Mouse (Mus musculus) neural tube, embryonic 11.5 days (tissue): ENCODE results near the gene Elane. TPM values are rescaled to one million over a fixed set of nuclear protein-coding genes. Genes with fewer than 3 reads are reported as not detected.
A peak's percentile ranks its signal among the peaks of the same experiment; 100 is the strongest.

Experiments used
- ATAC-seq: fragments of 200-750 bp; cut with Nextera tagmentation; 2 replicates; pipeline ENCODE4 v1.8.0; 2017; ENCODE audit warnings: moderate number of reproducible peaks, mild to moderate bottlenecking, moderate TSS enrichment, moderate library complexity; ENCODE audit not compliant: insufficient read depth, low FRiP score, low TSS enrichment
- DNase-seq: peaks from one replicate; pipeline ENCODE4 v3.0.0-alpha.2; 2015; ENCODE audit warnings: low spot score
- H3K27ac ChIP-seq: fragments of 300-500 bp; sonication (generic); 2 replicates; pipeline ENCODE4 v1.5.1; 2014; ENCODE audit warnings: low read depth, mild to moderate bottlenecking, low read length
- H3K27me3 ChIP-seq: fragments of 300-500 bp; sonication (generic); 2 replicates; pipeline ENCODE4 v1.6.1; 2014; ENCODE audit warnings: mild to moderate bottlenecking, low read length, mixed read lengths; ENCODE audit not compliant: control insufficient read depth, insufficient read depth
- H3K36me3 ChIP-seq: fragments of 300-500 bp; sonication (generic); 2 replicates; pipeline ENCODE4 v1.6.1; 2014; ENCODE audit warnings: mild to moderate bottlenecking, low read length, moderate library complexity, mixed read lengths; ENCODE audit not compliant: control insufficient read depth, insufficient read depth
- H3K4me1 ChIP-seq: fragments of 300-500 bp; sonication (generic); 2 replicates; pipeline ENCODE4 v1.6.1; 2014; ENCODE audit warnings: low read length, mixed read lengths; ENCODE audit not compliant: control insufficient read depth, insufficient read depth
- H3K4me2 ChIP-seq: fragments of 300-500 bp; sonication (generic); 2 replicates; pipeline ENCODE4 v1.6.1; 2014; ENCODE audit warnings: low read depth, mild to moderate bottlenecking, moderate library complexity
- H3K4me3 ChIP-seq: fragments of 300-500 bp; sonication (generic); 2 replicates; pipeline ENCODE4 v1.5.1; 2014; ENCODE audit warnings: low read depth, low read length
- H3K9ac ChIP-seq: fragments of 300-500 bp; sonication (generic); 2 replicates; pipeline ENCODE4 v1.6.1; 2014; ENCODE audit warnings: mild to moderate bottlenecking, low read length
- H3K9me3 ChIP-seq: fragments of 300-500 bp; sonication (generic); 2 replicates; pipeline ENCODE4 v1.6.1; 2016; ENCODE audit warnings: low read length; ENCODE audit not compliant: control insufficient read depth
- WGBS: fragments of 180-500 bp; shearing (Covaris S2); extraction: QIAGEN DNeasy Blood & Tissue Kit; methylation state at CpG from one replicate; pipeline ENCODE4 v1.1.7; 2014; 5-methylcytosine and 5-hydroxymethylcytosine counted together
- polyA plus RNA-seq: library from polyadenylated mRNA; unstranded; fragments of >200 nt; fragmentation: Nextera tagmentation; extraction: Ambion mirVana; gene quantifications from 2 replicates; pipeline ENCODE4 v1.2.1, GENCODE M21; 2014

The Elane gene
- polyA plus RNA-seq, 1 experiment from 2014 or later = not detected

GRCm38 (mm10) chr10:79896814-79897213, 10.8 kb downstream of the Elane start:
- DNase-seq (no peak), ATAC-seq (no peak)
- WGBS = 84% methylated on average over 13 of the region's 13 CpGs
- Histone ChIP-seq H3K36me3 (peaks cover 8% of the 10 kb centered on the region), H3K27me3 (0 out of 2 replicates have a peak, but pooled peaks cover 2% of the 10 kb centered on the region), H3K27ac (no peak overlapping the region), H3K9me3 (no peaks in the 10 kb centered on the region), H3K4me3 (no peak overlapping the region), H3K4me1 (peaks cover 4% of the 10 kb centered on the region; the same call in 1 of the 2 replicates), H3K9ac (no peak overlapping the region), H3K4me2 (no peak overlapping the region)

GRCm38 (mm10) chr10:79897316-79898245, 11.5 kb downstream of the Elane start:
- H3K4me1 ChIP-seq = peaks cover 4% of the 10 kb centered on the region; the same call in 1 of the 2 replicates
- DNase-seq (no peak), ATAC-seq (no peak)
- no peak overlapping the region for H3K9ac ChIP-seq
- H3K27me3 ChIP-seq = 0 out of 2 replicates have a peak, but pooled peaks cover 2% of the 10 kb centered on the region
- no peak overlapping the region for H3K4me3 ChIP-seq
- no peaks in the 10 kb centered on the region for H3K9me3 ChIP-seq
- H3K36me3 ChIP-seq = peaks cover 8% of the 10 kb centered on the region
- H3K4me2 ChIP-seq = no peak overlapping the region
- 50% methylated on average over 20 of the region's 20 CpGs for WGBS
- H3K27ac ChIP-seq = no peak overlapping the region

DNA sequence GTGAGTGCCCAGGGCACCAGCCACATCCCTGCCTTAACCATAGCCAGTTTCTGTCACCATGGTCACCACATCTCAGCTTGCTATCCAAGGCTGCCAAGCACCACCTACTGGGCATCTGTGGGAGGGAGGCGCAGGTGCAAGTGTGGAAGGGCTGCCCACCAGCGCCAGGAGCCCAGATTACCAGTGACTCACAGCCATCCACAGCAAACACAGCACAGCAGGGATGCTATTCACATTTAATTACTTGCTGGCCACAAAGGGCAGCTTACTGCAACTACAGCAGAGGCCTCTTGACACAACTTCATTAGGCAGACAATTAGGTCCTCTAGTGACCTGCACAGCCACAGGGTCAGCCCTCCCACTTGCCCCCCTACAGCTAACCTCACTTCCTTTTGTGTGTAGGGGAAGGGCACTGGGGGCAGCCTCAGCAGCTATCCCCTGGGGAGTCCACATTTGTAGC, 14.9 kb downstream of the Elane start:
- no peak overlapping the region for H3K9ac ChIP-seq
- DNase-seq = peak; percentile 49
- peaks cover 13% of the 10 kb centered on the region for H3K36me3 ChIP-seq

GRCm38 (mm10) chr10:79906712-79907111, 20.7 kb downstream of the Elane start:
- no peaks in the 10 kb centered on the region for H3K9me3 ChIP-seq
- no peak for DNase-seq
- H3K9ac ChIP-seq = no peak overlapping the region
- H3K4me3 ChIP-seq = no peak overlapping the region
- H3K27me3 ChIP-seq = no peaks in the 10 kb centered on the region
- no peak overlapping the region for H3K27ac ChIP-seq
- no peak for ATAC-seq
- H3K4me2 ChIP-seq = no peak overlapping the region
- 94% methylated on average over 9 of the region's 9 CpGs for WGBS
- peaks cover 13% of the 10 kb centered on the region for H3K36me3 ChIP-seq
- no peaks in the 10 kb centered on the region for H3K4me1 ChIP-seq

More for the DNA sequence above, 14.9 kb downstream of the Elane start:
- Histone ChIP-seq H3K4me1 (peaks cover 4% of the 10 kb centered on the region; the same call in 1 of the 2 replicates), H3K4me2 (no peak overlapping the region), H3K9me3 (no peaks in the 10 kb centered on the region), H3K27me3 (0 out of 2 replicates have a peak, but pooled peaks cover 2% of the 10 kb centered on the region), H3K4me3 (no peak overlapping the region), H3K27ac (peak overlapping the region; percentile 54; the same call in 1 of the 2 replicates)
- WGBS = 17% methylated on average over 2 of the region's 2 CpGs
- peak; percentile 27; the same call in 1 of the 2 replicates for ATAC-seq

DNA sequence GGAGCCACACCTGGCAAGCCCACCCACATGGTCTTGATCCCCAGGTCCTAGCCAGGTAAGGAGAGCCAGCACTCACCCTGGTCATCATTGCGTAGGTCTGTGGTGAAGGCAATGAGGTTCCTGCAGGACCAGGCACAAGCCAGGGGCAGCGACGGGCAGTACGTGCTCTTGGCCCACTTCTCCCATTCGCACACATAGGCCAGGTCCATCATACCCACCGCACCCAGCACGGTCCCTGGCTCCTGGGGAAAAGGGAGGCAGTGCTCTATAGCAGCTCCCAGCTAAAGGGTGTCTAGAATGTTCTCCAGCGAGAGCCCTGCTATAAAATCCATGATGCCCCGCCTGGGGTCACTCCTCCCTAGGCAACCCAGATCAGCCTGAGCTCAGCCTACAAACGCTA, 21.4 kb downstream of the Elane start:
- H3K4me2 ChIP-seq = no peak overlapping the region
- H3K9ac ChIP-seq = no peak overlapping the region
- no peaks in the 10 kb centered on the region for H3K27me3 ChIP-seq
- H3K36me3 ChIP-seq = peaks cover 16% of the 10 kb centered on the region
- H3K27ac ChIP-seq = no peak overlapping the region
- no peaks in the 10 kb centered on the region for H3K4me1 ChIP-seq
- H3K9me3 ChIP-seq = no peaks in the 10 kb centered on the region
- H3K4me3 ChIP-seq = no peak overlapping the region
- WGBS = 94% methylated on average over 10 of the region's 10 CpGs
- DNase-seq (no peak), ATAC-seq (no peak)

DNA sequence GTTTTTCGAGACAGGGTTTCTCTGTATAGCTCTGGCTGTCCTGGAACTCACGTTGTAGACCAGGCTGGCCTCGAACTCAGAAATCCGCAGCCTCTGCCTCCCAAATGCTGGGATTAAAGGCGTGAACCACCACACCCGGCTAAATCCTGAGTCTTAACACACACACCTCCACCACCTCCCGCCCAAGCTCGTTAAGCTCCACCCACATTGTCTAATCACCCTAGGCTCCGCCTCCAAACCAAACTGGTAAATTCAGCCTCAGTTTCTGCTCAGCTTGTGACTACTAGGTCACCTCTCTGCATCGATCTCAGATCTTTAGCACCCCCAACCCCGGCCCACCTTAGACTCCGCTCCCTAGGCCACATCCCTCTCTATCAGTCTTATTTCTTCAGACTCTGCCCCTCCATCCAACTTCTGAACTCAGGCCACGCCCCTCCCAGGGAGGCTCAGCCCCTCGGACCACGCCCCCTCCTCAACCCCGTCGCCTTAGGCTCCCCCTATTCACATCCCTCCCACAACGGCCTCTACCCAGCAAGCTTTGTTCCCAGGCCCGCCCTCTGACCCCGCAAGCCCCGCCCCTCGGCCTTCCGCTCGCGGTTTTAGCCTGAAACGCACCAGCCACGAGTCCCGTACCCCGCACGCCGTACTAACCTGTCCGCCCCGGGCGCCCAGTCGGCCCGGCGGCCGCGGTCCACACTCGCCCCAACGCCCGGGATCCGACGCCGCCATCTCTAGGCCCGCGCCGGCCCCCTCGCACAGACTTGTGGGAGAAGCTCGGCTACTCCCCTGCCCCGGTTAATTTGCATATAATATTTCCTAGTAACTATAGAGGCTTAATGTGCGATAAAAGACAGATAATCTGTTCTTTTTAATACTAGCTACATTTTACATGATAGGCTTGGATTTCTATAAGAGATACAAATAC, 22.4 kb downstream of the Elane start, which contains the start of gene Med16:
Med16 (minus strand) TSS at position 757 of the 925 bp plus-strand sequence.
- ATAC-seq (peak; percentile 92), DNase-seq (peak; percentile 97)
- H3K9ac ChIP-seq = peak within 1 kb of the TSS; percentile 95
- peak within 1 kb of the TSS; percentile 34 for H3K4me2 ChIP-seq
- H3K4me1 ChIP-seq = no peaks in the 10 kb centered on the region
- H3K27me3 ChIP-seq = no peaks in the 10 kb centered on the region
- peak within 1 kb of the TSS; percentile 91 for H3K27ac ChIP-seq
- no peaks in the 10 kb centered on the region for H3K9me3 ChIP-seq
- WGBS = 1% methylated on average over 52 of the region's 52 CpGs
- peaks cover 14% of the 10 kb centered on the region for H3K36me3 ChIP-seq
- peak within 1 kb of the TSS; percentile 71 for H3K4me3 ChIP-seq

- H3K36me3 ChIP-seq = peaks cover 14% of the 10 kb centered on the region
- H3K9ac ChIP-seq = no peak overlapping the region; the same call in 1 of the 2 replicates
- H3K4me1 ChIP-seq = no peaks in the 10 kb centered on the region
- H3K27me3 ChIP-seq = no peaks in the 10 kb centered on the region
- H3K9me3 ChIP-seq = no peaks in the 10 kb centered on the region
- 25% methylated on average over 14 of the region's 14 CpGs for WGBS
- H3K27ac ChIP-seq = peak overlapping the region; percentile 58; the same call in 1 of the 2 replicates
- H3K4me3 ChIP-seq = peak overlapping the region; percentile 71
- DNase-seq (peak; percentile 53), ATAC-seq (peak; percentile 32; the same call in 1 of the 2 replicates)
- H3K4me2 ChIP-seq = peak overlapping the region; percentile 29; the same call in 1 of the 2 replicates
Observed at GRCm38 (mm10) chr10:79909092-79909922, 23.3 kb downstream of the Elane start.
